ENCODE assay signal across 8 mouse cellular contexts in the genomic region with DNA sequence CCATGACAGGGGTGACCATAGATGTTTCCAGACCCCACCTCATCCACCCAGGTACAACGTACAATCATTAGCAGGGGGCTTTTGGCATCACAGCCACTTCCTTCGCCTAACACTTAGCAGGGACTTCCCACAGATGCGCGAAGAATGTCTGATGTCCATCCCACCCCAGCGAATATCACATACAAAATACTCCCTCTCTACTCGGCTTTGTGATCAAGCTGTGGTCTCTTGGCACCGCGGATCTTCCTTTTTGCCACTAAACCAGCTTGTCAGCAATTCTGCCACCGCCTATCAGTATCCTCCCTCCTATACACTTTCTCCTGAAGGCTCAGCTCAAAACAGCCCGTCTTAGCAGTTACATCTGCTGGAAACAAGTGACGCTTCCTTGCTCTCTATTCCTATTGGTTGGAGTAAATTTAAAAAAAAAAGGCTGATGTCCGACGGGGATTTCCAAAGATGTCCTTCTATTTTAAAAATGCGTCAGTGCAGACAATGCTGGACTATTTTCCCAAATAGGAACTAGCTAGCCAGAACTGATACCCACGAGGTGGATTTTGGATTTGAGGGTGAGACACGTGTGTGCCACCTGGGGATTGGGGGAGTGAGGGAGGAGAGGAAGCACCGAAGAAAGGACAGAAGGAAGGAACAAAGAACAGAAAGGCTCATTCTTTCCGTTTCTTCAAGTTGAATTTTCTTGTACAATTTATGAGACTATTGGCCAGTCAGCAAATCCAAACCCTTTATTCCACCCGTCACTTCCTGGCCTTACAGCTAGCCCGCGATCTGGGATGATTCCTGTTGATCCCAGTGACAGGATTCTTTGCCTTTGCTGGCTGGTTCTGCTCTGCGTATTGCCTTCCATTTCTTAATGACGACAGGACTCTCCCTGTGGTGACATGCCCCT. TPM values are rescaled to one million over a fixed set of nuclear protein-coding genes. Genes with fewer than 3 reads are reported as not detected.
DNase-seq lines count a peak whose midpoint lies in the region; ATAC-seq lines count a peak whose summit lies in the region.

No protein-coding gene starts in this region.

- no peaks in the 10 kb centered on the region for H3K9me3 ChIP-seq in heart, embryonic 13.5 days
- no peaks in the 10 kb centered on the region for H3K9me3 ChIP-seq in kidney, embryonic 14.5 days (ENCODE audit: control insufficient read depth, low read length)
- H3K9me3 ChIP-seq in neural tube, embryonic 14.5 days (ENCODE audit: control insufficient read depth, low read length), result no peaks in the 10 kb centered on the region

- no peak overlapping the region for H3K27ac ChIP-seq in heart, embryonic 13.5 days (replicated peaks)
- no peak overlapping the region for H3K27ac ChIP-seq in kidney, embryonic 14.5 days (ENCODE audit: low read depth, low read length)
- peak overlapping the region; percentile 57 for H3K27ac ChIP-seq in neural tube, embryonic 14.5 days (ENCODE audit: low read depth, low read length)

- ATAC-seq in heart, embryonic 13.5 days (ENCODE audit: extremely low read depth, insufficient number of reproducible peaks, low FRiP score, low TSS enrichment), result no peak
- peak; percentile 76 for ATAC-seq in kidney, embryonic 14.5 days (ENCODE audit: low FRiP score, low TSS enrichment)
- ATAC-seq in neural tube, embryonic 14.5 days (ENCODE audit: low read depth), result peak; percentile 85

- H3K36me3 ChIP-seq in heart, embryonic 13.5 days, result no peaks in the 10 kb centered on the region
- H3K36me3 ChIP-seq in kidney, embryonic 14.5 days (ENCODE audit: control insufficient read depth, insufficient read depth, low read length), result no peaks in the 10 kb centered on the region
- H3K36me3 ChIP-seq in neural tube, embryonic 14.5 days (ENCODE audit: control insufficient read depth, insufficient read depth, low read length), result no peaks in the 10 kb centered on the region

- peak; percentile 54 for DNase-seq in spleen, adult 12 weeks (ENCODE audit: low spot score)
- no peak for DNase-seq in spleen, postnatal 14 days (ENCODE audit: low spot score in 2 of 2)
- peak; percentile 75 for DNase-seq in embryo, embryonic 10 days (ENCODE audit: low spot score)
- peak; percentile 61 to 68 for DNase-seq in lung, adult 18-20 months
- no peak for DNase-seq in gastrocnemius, postnatal 10 days

- peaks cover 3% of the 10 kb centered on the region; the same call in 1 of the 2 replicates for H3K4me1 ChIP-seq in heart, embryonic 13.5 days
- no peaks in the 10 kb centered on the region for H3K4me1 ChIP-seq in kidney, embryonic 14.5 days (ENCODE audit: control insufficient read depth, insufficient read depth, low read length)
- H3K4me1 ChIP-seq in neural tube, embryonic 14.5 days (ENCODE audit: control insufficient read depth, insufficient read depth, low read length), result no peaks in the 10 kb centered on the region

- peak overlapping the region; percentile 43 for H3K4me3 ChIP-seq in heart, embryonic 13.5 days
- peak overlapping the region; percentile 36 for H3K4me3 ChIP-seq in kidney, embryonic 14.5 days (ENCODE audit: low read length)
- H3K4me3 ChIP-seq in neural tube, embryonic 14.5 days (ENCODE audit: low read depth, low read length), result peak overlapping the region; percentile 36

- 0 out of 2 replicates have a peak overlapping the region, but pooled peaks have one; percentile 41 for H3K9ac ChIP-seq in heart, embryonic 13.5 days
- H3K9ac ChIP-seq in kidney, embryonic 14.5 days (ENCODE audit: low read depth, low read length), result no peak overlapping the region
- H3K9ac ChIP-seq in neural tube, embryonic 14.5 days (replicated peaks; ENCODE audit: low read depth, low read length), result peak overlapping the region; percentile 52; the same call in 1 of the 2 replicates

- H3K27me3 ChIP-seq in heart, embryonic 13.5 days (replicated peaks), result peaks cover 25% of the 10 kb centered on the region
- H3K27me3 ChIP-seq in kidney, embryonic 14.5 days (ENCODE audit: control insufficient read depth, insufficient read depth, low read length), result no peaks in the 10 kb centered on the region
- H3K27me3 ChIP-seq in neural tube, embryonic 14.5 days (ENCODE audit: control insufficient read depth, insufficient read depth, low read length), result no peaks in the 10 kb centered on the region

- 21% methylated on average over 23 of the region's 23 CpGs for WGBS in heart, embryonic 13.5 days
- 19% methylated on average over 23 of the region's 23 CpGs for WGBS in kidney, embryonic 14.5 days
- WGBS in neural tube, embryonic 14.5 days, result 23% methylated on average over 23 of the region's 23 CpGs

- peak overlapping the region; percentile 69 for H3K4me2 ChIP-seq in heart, embryonic 13.5 days
- peak overlapping the region; percentile 52 for H3K4me2 ChIP-seq in kidney, embryonic 14.5 days (replicated peaks; ENCODE audit: low read depth, low read length)
- peak overlapping the region; percentile 55 for H3K4me2 ChIP-seq in neural tube, embryonic 14.5 days (ENCODE audit: low read depth, low read length)

RNA-seq across cellular contexts. Expression of a gene that starts 8.5 kb away (rescaled TPM):
- 0.80 and 1.4 TPM in 2 replicates for polyA plus RNA-seq in heart, embryonic 13.5 days (2015; fragmentation: Nextera tagmentation; extraction: Ambion mirVana)
- 2.7 TPM in 2 replicates for polyA plus RNA-seq in kidney, embryonic 14.5 days (2014; fragmentation: Nextera tagmentation; extraction: Ambion mirVana)
- 0.24 TPM in 1 of 2 replicates, not detected in the other for polyA plus RNA-seq in neural tube, embryonic 14.5 days (2014; fragmentation: Nextera tagmentation; extraction: Ambion mirVana)
- 1 to 10 TPM; 4.5 TPM for total RNA-seq in gastrocnemius, postnatal 10 days (2021)

RNA-seq across cellular contexts. Expression of a gene that starts 9.5 kb away (rescaled TPM):
- polyA plus RNA-seq in heart, embryonic 13.5 days (2015; fragmentation: Nextera tagmentation; extraction: Ambion mirVana), result 2.4 and 3.1 TPM in 2 replicates
- 5.9 and 7.1 TPM in 2 replicates for polyA plus RNA-seq in kidney, embryonic 14.5 days (2014; fragmentation: Nextera tagmentation; extraction: Ambion mirVana)
- polyA plus RNA-seq in neural tube, embryonic 14.5 days (2014; fragmentation: Nextera tagmentation; extraction: Ambion mirVana), result 3.5 and 4.0 TPM in 2 replicates
- total RNA-seq in gastrocnemius, postnatal 10 days (2021), result 1 to 10 TPM; 2.9 to 5.0 TPM

RNA-seq across cellular contexts. Expression of a gene that starts 29.3 kb away (rescaled TPM):
- not detected in 2 replicates for polyA plus RNA-seq in heart, embryonic 13.5 days (2015; fragmentation: Nextera tagmentation; extraction: Ambion mirVana)
- 0.09 TPM in 1 of 2 replicates, not detected in the other for polyA plus RNA-seq in kidney, embryonic 14.5 days (2014; fragmentation: Nextera tagmentation; extraction: Ambion mirVana)
- 0.15 and 0.17 TPM in 2 replicates for polyA plus RNA-seq in neural tube, embryonic 14.5 days (2014; fragmentation: Nextera tagmentation; extraction: Ambion mirVana)
- not detected for total RNA-seq in gastrocnemius, postnatal 10 days (2021)

RNA-seq across cellular contexts. Expression of a gene that starts 38.7 kb away (rescaled TPM):
- 13.0 TPM in 2 replicates for polyA plus RNA-seq in heart, embryonic 13.5 days (2015; fragmentation: Nextera tagmentation; extraction: Ambion mirVana)
- polyA plus RNA-seq in kidney, embryonic 14.5 days (2014; fragmentation: Nextera tagmentation; extraction: Ambion mirVana), result 21.7 and 22.9 TPM in 2 replicates
- 1.1 and 1.7 TPM in 2 replicates for polyA plus RNA-seq in neural tube, embryonic 14.5 days (2014; fragmentation: Nextera tagmentation; extraction: Ambion mirVana)
- 1 to 10 TPM; 3.6 to 4.1 TPM for total RNA-seq in gastrocnemius, postnatal 10 days (2021)

RNA-seq across cellular contexts. Expression of a gene that starts 57.4 kb away (rescaled TPM):
- not detected in 2 replicates for polyA plus RNA-seq in heart, embryonic 13.5 days (2015; fragmentation: Nextera tagmentation; extraction: Ambion mirVana)
- polyA plus RNA-seq in kidney, embryonic 14.5 days (2014; fragmentation: Nextera tagmentation; extraction: Ambion mirVana), result not detected in 2 replicates
- not detected in 2 replicates for polyA plus RNA-seq in neural tube, embryonic 14.5 days (2014; fragmentation: Nextera tagmentation; extraction: Ambion mirVana)
- total RNA-seq in gastrocnemius, postnatal 10 days (2021), result under 1 TPM; 0.26 to 0.34 TPM

Comparison
In these comparisons a context has a peak if more than half of its experiments do, and no peak if none do; other contexts are left out.
1. DNase-seq: peak in spleen, adult 12 weeks (single experiment), embryo, embryonic 10 days (single experiment) and lung, adult 18-20 months (2 of 2); none in spleen, postnatal 14 days (0 of 2) and gastrocnemius, postnatal 10 days (single experiment).
2. Peak in every context shown above with its lines, with median percentiles within 50 percentile points of each other: H3K4me2 ChIP-seq and H3K4me3 ChIP-seq.